Mouse (Mus musculus) ES-E14 (cell line): Measurements from ENCODE around the gene Pigr. TPM values are rescaled to one million over a fixed set of nuclear protein-coding genes. Genes with fewer than 3 reads are reported as not detected.

Source experiments
- DNase-seq: peaks from one replicate; pipeline ENCODE4 v3.0.0-alpha.2; 2013; ENCODE audit warnings: low read depth, low spot score
- H3K27ac ChIP-seq: 2 replicates; pipeline ENCODE4 v1.5.1; 2012; ENCODE audit warnings: low read depth, mild to moderate bottlenecking, low read length, moderate library complexity, mixed read lengths; ENCODE audit not compliant: poor library complexity, insufficient read depth, severe bottlenecking
- H3K36me3 ChIP-seq: 2 replicates; pipeline ENCODE4 v1.6.1; 2012; ENCODE audit warnings: mild to moderate bottlenecking, low read length, moderate library complexity, mixed read lengths; ENCODE audit not compliant: control insufficient read depth, poor library complexity, insufficient read depth, severe bottlenecking
- H3K4me1 ChIP-seq, 2 experiments: fragments of 150-350 bp in 1 of 2; sonication (generic) in 1 of 2; 2 replicates each; pipeline ENCODE4 v1.6.1; 2012; ENCODE audit warnings: low read length in 2 of 2, mild to moderate bottlenecking in 1 of 2, mixed read lengths in 1 of 2; ENCODE audit not compliant: control insufficient read depth in 2 of 2, insufficient read depth in 2 of 2, poor library complexity in 1 of 2
- H3K4me3 ChIP-seq, 2 experiments: fragments of 150-350 bp in 1 of 2; sonication (generic) in 1 of 2; 2 replicates each; pipeline ENCODE4 v1.5.1; 2012; ENCODE audit warnings: low read length in 2 of 2, low read depth in 1 of 2, mild to moderate bottlenecking in 1 of 2, mixed read lengths in 1 of 2; ENCODE audit not compliant: insufficient read depth in 1 of 2, poor library complexity in 1 of 2, severe bottlenecking in 1 of 2
- H3K9ac ChIP-seq: 2 replicates; pipeline ENCODE4 v1.6.1; 2012; ENCODE audit warnings: low read depth, mild to moderate bottlenecking, low read length, mixed read lengths; ENCODE audit not compliant: poor library complexity, insufficient read depth, severe bottlenecking
- H3K9me3 ChIP-seq: fragments of 150-350 bp; sonication (generic); 2 replicates; pipeline ENCODE4 v1.6.1; 2012; ENCODE audit warnings: low read depth, mild to moderate bottlenecking, low read length; ENCODE audit not compliant: control insufficient read depth, insufficient read depth
- CHD2 ChIP-seq: IDR thresholded peaks from 2 replicates; pipeline ENCODE4 v1.6.1; 2014; ENCODE audit warnings: mild to moderate bottlenecking, low read depth, low read length, inconsistent platforms
- HCFC1 ChIP-seq: IDR thresholded peaks from 2 replicates; pipeline ENCODE4 v1.6.1; 2012; ENCODE audit warnings: low read length, inconsistent platforms, borderline replicate concordance; ENCODE audit not compliant: insufficient read depth
- MAFK ChIP-seq: IDR thresholded peaks from 2 replicates; pipeline ENCODE4 v1.6.1; 2014; ENCODE audit warnings: mild to moderate bottlenecking, low read depth, low read length, inconsistent platforms; ENCODE audit not compliant: insufficient read depth
- ZC3H11A ChIP-seq: IDR thresholded peaks from 2 replicates; pipeline ENCODE4 v1.6.1; 2012; ENCODE audit warnings: low read depth, mild to moderate bottlenecking, inconsistent platforms, low read length, borderline replicate concordance
- ZNF384 ChIP-seq: IDR thresholded peaks from 2 replicates; pipeline ENCODE4 v1.6.1; 2012; ENCODE audit warnings: low read depth, low read length, inconsistent platforms
- in situ Hi-C, 2 experiments: fragments of 600-800 bp; cut with MboI; formaldehyde crosslinking; loops; one replicate each; pipeline ENCODE4 v1.15.1; 2025; ENCODE audit warnings: low sequenced_read_pairs in 2 of 2, inconsistent platforms in 1 of 2; ENCODE audit not compliant: unreplicated experiment in 2 of 2
- total RNA-seq: library from RNA; depleted of rRNA; stranded (reverse); fragments of 300-350 nt; gene quantifications from 2 replicates; pipeline ENCODE4 v1.2.3, GENCODE M21; 2012

The Pigr gene
- total RNA-seq, 1 experiment: 0.04 TPM

DNA sequence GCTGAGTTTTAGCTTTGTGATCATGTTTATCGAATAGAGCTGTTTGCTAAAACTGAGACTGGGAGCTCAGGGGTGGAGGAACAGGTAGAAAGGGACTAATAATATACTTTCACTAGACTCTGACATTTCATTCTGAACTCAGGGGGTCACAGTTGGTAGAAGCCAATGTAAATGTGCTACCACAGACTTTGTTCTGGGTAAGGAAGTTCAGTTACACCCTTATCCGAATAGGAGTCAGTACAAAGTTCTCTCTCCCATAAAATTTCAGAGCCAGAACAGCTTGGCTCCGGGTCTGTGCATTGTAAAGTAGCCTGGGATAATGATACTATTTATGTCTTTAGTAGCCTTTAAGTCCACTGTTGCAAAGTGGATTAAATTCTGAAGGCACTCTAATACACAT, 27.9 kb upstream of the Pigr start:
- Histone ChIP-seq H3K9me3 (no peaks in the 10 kb centered on the region), H3K27ac (no peak overlapping the region), H3K36me3 (no peaks in the 10 kb centered on the region), H3K4me3 (no peak overlapping the region), H3K9ac (no peak overlapping the region), H3K4me1 (no peaks in the 10 kb centered on the region)
- in situ Hi-C loops: no loop called here
- TF ChIP-seq MAFK: no peak
- no peak for TF ChIP-seq CHD2
- TF ChIP-seq ZNF384: no peak
- no peak for TF ChIP-seq ZC3H11A
- no peak for TF ChIP-seq HCFC1
- no peak for DNase-seq

DNA sequence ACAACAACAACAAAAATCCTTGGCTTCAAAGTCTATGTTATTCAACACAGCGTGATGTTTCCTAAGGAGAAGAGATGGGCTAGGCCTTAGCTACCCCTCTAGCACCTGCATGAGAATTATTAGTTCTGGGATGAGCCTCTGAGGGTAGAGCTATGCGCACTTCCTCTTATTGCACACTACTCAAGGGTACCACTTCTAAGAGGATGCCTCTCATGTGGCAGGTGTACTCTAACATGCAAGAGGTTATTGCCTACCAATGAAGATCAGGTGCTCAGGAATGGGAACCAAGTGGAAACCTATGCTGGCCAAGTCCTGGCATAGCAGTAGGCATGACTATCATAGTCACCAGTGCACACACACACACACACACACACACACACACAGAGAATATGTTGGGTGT, 27.1 kb upstream of the Pigr start:
- Histone ChIP-seq H3K9me3 (no peaks in the 10 kb centered on the region), H3K9ac (no peak overlapping the region), H3K4me3 (no peak overlapping the region), H3K4me1 (no peaks in the 10 kb centered on the region), H3K27ac (no peak overlapping the region), H3K36me3 (no peaks in the 10 kb centered on the region)
- no peak for DNase-seq
- in situ Hi-C loops: no loop called here
- TF ChIP-seq ZNF384 (no peak), MAFK (no peak), HCFC1 (no peak), ZC3H11A (no peak), CHD2 (no peak)

DNA sequence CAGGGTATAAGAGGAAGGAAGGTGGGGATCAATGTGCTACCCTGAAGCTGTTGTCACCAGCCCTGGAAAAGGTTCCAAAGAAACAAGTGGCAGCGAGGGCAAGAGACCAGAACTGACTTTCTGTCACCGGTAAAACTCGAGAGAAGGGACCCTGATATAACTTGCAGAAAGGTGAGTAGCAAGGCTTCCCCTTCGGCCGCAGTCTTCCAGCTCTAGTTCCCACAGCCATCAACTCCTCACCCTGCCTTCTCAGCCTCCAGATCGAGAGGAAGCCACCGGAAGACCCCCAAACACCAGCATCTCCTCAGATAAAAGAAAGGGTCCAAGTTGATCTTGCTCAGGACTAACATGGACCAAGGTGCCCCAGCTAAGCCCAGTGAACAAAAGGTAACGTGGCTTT, 25.9 kb upstream of the Pigr start, which contains the start of gene Fcamr:
Gene Fcamr, plus strand, starts transcription at position 301 of the 400 bp plus-strand sequence.
- Histone ChIP-seq H3K27ac (no peak within 1 kb of the TSS), H3K36me3 (no peaks in the 10 kb centered on the region), H3K9ac (no peak within 1 kb of the TSS), H3K4me1 (no peaks in the 10 kb centered on the region), H3K4me3 (no peak within 1 kb of the TSS), H3K9me3 (no peaks in the 10 kb centered on the region)
- no peak for TF ChIP-seq ZNF384
- TF ChIP-seq HCFC1: no peak
- DNase-seq: no peak
- in situ Hi-C loops: no loop called here

DNA sequence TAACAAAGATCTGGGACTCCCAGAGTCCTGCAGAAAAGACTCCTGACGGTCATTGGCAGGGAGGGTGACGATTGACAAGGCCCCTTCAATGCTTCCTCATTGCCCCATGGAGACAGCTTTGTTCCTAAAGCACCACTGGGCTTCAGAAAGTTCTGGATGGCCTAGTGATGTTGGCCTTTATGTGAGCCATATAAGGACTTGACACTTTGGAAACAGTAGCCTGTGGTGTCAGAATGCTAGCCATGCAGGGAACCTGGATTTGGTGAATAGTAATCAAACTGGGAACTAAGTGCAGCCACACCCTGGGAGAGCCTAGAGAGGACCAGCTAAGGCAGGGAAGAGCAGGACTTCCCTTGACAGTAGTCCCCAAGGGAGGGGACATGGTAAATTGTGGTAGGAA, 25.0 kb upstream of the Pigr start:
- in situ Hi-C loops: no loop called here
- Histone ChIP-seq H3K9ac (no peak overlapping the region), H3K4me3 (no peak overlapping the region), H3K4me1 (no peaks in the 10 kb centered on the region), H3K9me3 (no peaks in the 10 kb centered on the region), H3K27ac (no peak overlapping the region), H3K36me3 (no peaks in the 10 kb centered on the region)
- TF ChIP-seq CHD2 (no peak), MAFK (no peak), ZNF384 (no peak), HCFC1 (no peak), ZC3H11A (no peak)
- no peak for DNase-seq

DNA sequence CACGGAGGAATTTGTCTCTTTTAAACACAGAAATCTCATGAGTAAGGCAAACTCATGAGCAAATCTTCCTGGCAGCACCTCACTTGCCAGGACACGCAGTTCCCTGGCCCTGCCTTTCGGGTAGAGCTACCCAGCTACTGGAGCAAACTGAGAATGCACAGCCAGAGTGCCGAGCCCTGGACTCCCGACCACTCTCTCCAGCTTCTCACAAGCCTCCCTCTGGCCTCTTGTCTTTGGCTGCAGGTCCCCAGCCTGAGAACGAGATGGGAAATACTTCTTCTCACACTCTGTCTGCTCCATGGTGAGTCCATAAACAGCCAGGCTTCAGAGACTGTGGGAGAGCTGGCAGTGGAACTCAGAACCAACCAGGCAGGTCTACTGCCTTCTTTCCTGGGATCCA, 23.5 kb upstream of the Pigr start:
- Histone ChIP-seq H3K4me1 (no peaks in the 10 kb centered on the region), H3K36me3 (no peaks in the 10 kb centered on the region), H3K27ac (no peak overlapping the region), H3K9ac (no peak overlapping the region), H3K4me3 (no peak overlapping the region), H3K9me3 (no peaks in the 10 kb centered on the region)
- DNase-seq: no peak
- in situ Hi-C loops: no loop called here
- TF ChIP-seq CHD2 (no peak), HCFC1 (no peak), ZNF384 (no peak), ZC3H11A (no peak), MAFK (no peak)
